Mouse (Mus musculus) midbrain, embryonic 14.5 days (tissue): ENCODE results near the gene Plau. TPM values are rescaled to one million over a fixed set of nuclear protein-coding genes. Genes with fewer than 3 reads are reported as not detected.

Experiments
- ATAC-seq: fragments of 200-750 bp; cut with Nextera tagmentation; 2 replicates; pipeline ENCODE4 v1.8.0; 2017; ENCODE audit warnings: moderate number of reproducible peaks, moderate library complexity; ENCODE audit not compliant: low FRiP score, low TSS enrichment
- DNase-seq: peaks from one replicate; pipeline ENCODE4 v3.0.0-alpha.2; 2015
- H3K27ac ChIP-seq: fragments of 300-500 bp; sonication (generic); replicated peaks from 2 replicates; pipeline ENCODE4 v1.5.1; 2014; ENCODE audit warnings: mild to moderate bottlenecking, low read depth, low read length, moderate library complexity
- H3K27me3 ChIP-seq: fragments of 300-500 bp; sonication (generic); 2 replicates; pipeline ENCODE4 v1.6.1; 2014; ENCODE audit warnings: low read length, control low read depth, mixed read lengths; ENCODE audit not compliant: control insufficient read depth, insufficient read depth
- H3K36me3 ChIP-seq: fragments of 300-500 bp; sonication (generic); 2 replicates; pipeline ENCODE4 v1.6.1; 2014; ENCODE audit warnings: low read length, control low read depth; ENCODE audit not compliant: control insufficient read depth, insufficient read depth
- H3K4me1 ChIP-seq: fragments of 300-500 bp; sonication (generic); 2 replicates; pipeline ENCODE4 v1.6.1; 2014; ENCODE audit warnings: mild to moderate bottlenecking, antibody characterized with exemption, low read length, control low read depth; ENCODE audit not compliant: control insufficient read depth, insufficient read depth
- H3K4me2 ChIP-seq: fragments of 300-500 bp; sonication (generic); 2 replicates; pipeline ENCODE4 v1.6.1; 2014; ENCODE audit warnings: mild to moderate bottlenecking, low read length, moderate library complexity
- H3K4me3 ChIP-seq: fragments of 300-500 bp; sonication (generic); replicated peaks from 2 replicates; pipeline ENCODE4 v1.5.1; 2014; ENCODE audit warnings: low read depth, low read length
- H3K9ac ChIP-seq: fragments of 300-500 bp; sonication (generic); replicated peaks from 2 replicates; pipeline ENCODE4 v1.6.1; 2014; ENCODE audit warnings: mild to moderate bottlenecking, low read length, moderate library complexity
- H3K9me3 ChIP-seq: fragments of 300-500 bp; sonication (generic); 2 replicates; pipeline ENCODE4 v1.6.1; 2016; ENCODE audit warnings: low read length, control low read depth, mixed read lengths; ENCODE audit not compliant: control insufficient read depth
- WGBS: fragments of 180-500 bp; shearing (Covaris S2); extraction: QIAGEN DNeasy Blood & Tissue Kit; methylation state at CpG from one replicate; pipeline ENCODE4 v1.1.7; 2014; 5-methylcytosine and 5-hydroxymethylcytosine counted together
- polyA plus RNA-seq: library from polyadenylated mRNA; unstranded; fragments of >200 nt; fragmentation: Nextera tagmentation; extraction: Ambion mirVana; gene quantifications from 2 replicates; pipeline ENCODE4 v1.2.1, GENCODE M21; 2014

The Plau gene
- polyA plus RNA-seq, 1 experiment from 2014 or later = 0.62 TPM

DNA sequence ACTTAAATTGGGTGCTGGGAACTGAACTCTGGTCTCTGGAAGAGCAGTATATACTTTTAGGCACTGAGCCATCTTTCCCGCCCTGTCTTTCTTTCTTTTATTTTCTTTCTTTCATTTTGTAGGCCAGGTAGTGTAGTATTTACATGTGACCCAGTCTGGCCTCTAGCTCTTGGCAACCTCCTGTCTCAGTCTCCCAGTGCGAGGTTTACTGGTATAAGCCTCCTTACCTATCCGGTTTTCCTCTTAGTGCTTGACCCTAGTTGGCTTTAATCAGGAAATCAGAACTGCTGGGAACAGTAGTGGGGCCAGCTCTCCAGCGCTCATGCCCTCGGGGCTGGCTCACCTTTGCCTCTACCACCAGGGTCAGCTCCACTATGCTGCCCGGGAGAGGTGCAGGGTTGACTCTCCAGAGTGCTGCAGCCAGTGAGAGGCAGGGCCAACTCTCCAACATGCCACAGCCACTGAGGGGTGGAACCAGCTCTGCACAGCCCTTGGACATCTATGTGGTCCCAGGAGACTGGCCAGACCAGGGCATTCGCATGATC is 51.2 kb downstream of the Plau start:
- no peak for DNase-seq
- Histone ChIP-seq H3K4me1 (no peaks in the 10 kb centered on the region), H3K27ac (no peak overlapping the region), H3K4me2 (no peak overlapping the region), H3K9ac (no peak overlapping the region), H3K4me3 (no peak overlapping the region), H3K36me3 (no peaks in the 10 kb centered on the region), H3K9me3 (no peaks in the 10 kb centered on the region), H3K27me3 (no peaks in the 10 kb centered on the region)
- no peak for ATAC-seq
- 87% methylated on average over 7 of the region's 7 CpGs for WGBS

DNA sequence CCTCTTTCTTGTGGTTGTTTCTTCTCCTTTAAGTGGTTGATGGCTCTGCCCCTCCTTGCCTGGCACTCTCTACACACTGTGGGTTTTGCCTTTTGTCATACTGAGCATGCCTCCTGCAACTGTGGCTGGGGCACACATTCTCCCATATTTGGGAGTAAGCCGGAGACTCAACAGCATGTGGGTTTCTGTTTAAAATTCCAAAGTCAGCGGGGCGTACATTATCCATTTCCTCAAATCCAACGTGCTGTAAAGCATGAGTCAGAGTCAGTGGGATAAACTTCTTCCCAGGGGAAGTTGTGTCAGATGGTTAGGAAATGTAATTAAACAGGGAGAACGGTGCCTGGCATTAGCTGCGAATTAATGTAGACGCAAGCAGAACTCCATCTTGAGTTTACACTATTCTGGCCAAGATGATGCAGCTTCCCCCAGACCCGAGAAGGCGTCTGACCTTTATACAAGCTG is 55.5 kb downstream of the Plau start:
- ATAC-seq = no peak
- 32% methylated on average over 9 of the region's 9 CpGs for WGBS
- no peak overlapping the region for H3K27ac ChIP-seq

More for the DNA sequence above, 55.5 kb downstream of the Plau start:
- no peaks in the 10 kb centered on the region for H3K9me3 ChIP-seq
- H3K36me3 ChIP-seq = no peaks in the 10 kb centered on the region
- peak; percentile 61 for DNase-seq
- no peak overlapping the region for H3K4me2 ChIP-seq
- no peaks in the 10 kb centered on the region for H3K4me1 ChIP-seq
- H3K9ac ChIP-seq = no peak overlapping the region
- H3K4me3 ChIP-seq = no peak overlapping the region
- no peaks in the 10 kb centered on the region for H3K27me3 ChIP-seq

Other genes with a start within 250 kb of the Plau start
- gene Usp54, start 195.6 kb upstream of the Plau start, polyA plus RNA-seq = 10.9 and 14.5 TPM in 2 replicates
- gene Myoz1, start 180.1 kb upstream of the Plau start, polyA plus RNA-seq = not detected in 2 replicates
- 0.09 TPM in 2 replicates for gene Synpo2l, start 168.3 kb upstream of the Plau start, polyA plus RNA-seq
- 54.0 and 81.5 TPM in 2 replicates for gene Sec24c, start 162.4 kb upstream of the Plau start, polyA plus RNA-seq
- gene Fut11, start 141.7 kb upstream of the Plau start, polyA plus RNA-seq = 17.9 and 22.2 TPM in 2 replicates
- gene Chchd1, start 133.7 kb upstream of the Plau start, polyA plus RNA-seq = 188 and 214 TPM in 2 replicates
- 47.7 and 57.3 TPM in 2 replicates for gene Zswim8, start 129.1 kb upstream of the Plau start, polyA plus RNA-seq
- gene Ndst2, start 102.1 kb upstream of the Plau start, polyA plus RNA-seq = 14.5 and 20.5 TPM in 2 replicates
- gene Camk2g, start 42.6 kb upstream of the Plau start, polyA plus RNA-seq = 122 and 129 TPM in 2 replicates
- gene Vcl, start 92.7 kb downstream of the Plau start, polyA plus RNA-seq = 6.5 and 14.3 TPM in 2 replicates
- gene Ap3m1, start 215.8 kb downstream of the Plau start, polyA plus RNA-seq = 88.6 and 112 TPM in 2 replicates
- 34.1 and 37.9 TPM in 2 replicates for gene Adk, start 215.9 kb downstream of the Plau start, polyA plus RNA-seq